Mouse (Mus musculus) hindbrain, embryonic 10.5 days (tissue): ENCODE results near the gene Rasd1. TPM values are rescaled to one million over a fixed set of nuclear protein-coding genes. Genes with fewer than 3 reads are reported as not detected.

Experiments used
- DNase-seq: peaks from one replicate; pipeline ENCODE4 v3.0.0-alpha.2; 2017; ENCODE audit warnings: low spot score
- H3K27ac ChIP-seq: fragments of 300-500 bp; sonication (generic); 2 replicates; pipeline ENCODE4 v1.5.1; 2016; ENCODE audit warnings: mild to moderate bottlenecking, moderate library complexity
- H3K27me3 ChIP-seq: fragments of 300-500 bp; sonication (generic); 2 replicates; pipeline ENCODE4 v1.6.1; 2016; ENCODE audit warnings: mild to moderate bottlenecking; ENCODE audit not compliant: poor library complexity, insufficient read depth, severe bottlenecking
- H3K36me3 ChIP-seq: fragments of 300-500 bp; sonication (generic); 2 replicates; pipeline ENCODE4 v1.6.1; 2016; ENCODE audit warnings: mild to moderate bottlenecking, moderate library complexity
- H3K4me1 ChIP-seq: fragments of 300-500 bp; sonication (generic); replicated peaks from 2 replicates; pipeline ENCODE4 v1.6.1; 2016; ENCODE audit warnings: mild to moderate bottlenecking
- H3K4me3 ChIP-seq: fragments of 300-500 bp; sonication (generic); 2 replicates; pipeline ENCODE4 v1.5.1; 2016; ENCODE audit warnings: mild to moderate bottlenecking, moderate library complexity
- H3K9me3 ChIP-seq: fragments of 300-500 bp; sonication (generic); 2 replicates; pipeline ENCODE4 v1.6.1; 2016; ENCODE audit warnings: mild to moderate bottlenecking, moderate library complexity
- WGBS: fragments of 180-500 bp; shearing (Covaris S2); methylation state at CpG from one replicate; pipeline ENCODE4 v1.1.7; 2016; 5-methylcytosine and 5-hydroxymethylcytosine counted together
- polyA plus RNA-seq: library from polyadenylated mRNA; unstranded; fragments of >200 nt; fragmentation: Nextera tagmentation; extraction: Ambion mirVana; gene quantifications from 2 replicates; pipeline ENCODE4 v1.2.1, GENCODE M21; 2016

Gene Rasd1
- polyA plus RNA-seq, 1 experiment from 2014 or later, result 2.9 TPM

GRCm38 (mm10) chr11:59971691-59972090 lies 6.9 kb upstream of the Rasd1 start:
- Histone ChIP-seq H3K4me1 (peaks cover 43% of the 10 kb centered on the region), H3K4me3 (no peak overlapping the region), H3K36me3 (no peaks in the 10 kb centered on the region), H3K27ac (peak overlapping the region; percentile 23; the same call in 1 of the 2 replicates), H3K27me3 (peaks cover 81% of the 10 kb centered on the region), H3K9me3 (no peaks in the 10 kb centered on the region)
- WGBS, result 29% methylated on average over 2 of the region's 2 CpGs
- no peak for DNase-seq

GRCm38 (mm10) chr11:59970780-59971179 lies 6.0 kb upstream of the Rasd1 start:
- H3K27me3 ChIP-seq, result peaks cover 81% of the 10 kb centered on the region
- H3K4me1 ChIP-seq, result peaks cover 51% of the 10 kb centered on the region
- no peaks in the 10 kb centered on the region for H3K36me3 ChIP-seq
- no peak overlapping the region for H3K4me3 ChIP-seq
- WGBS, result 75% methylated on average over 5 of the region's 5 CpGs
- H3K27ac ChIP-seq, result no peak overlapping the region
- H3K9me3 ChIP-seq, result no peaks in the 10 kb centered on the region
- no peak for DNase-seq

GRCm38 (mm10) chr11:59967765-59968164 lies 3.0 kb upstream of the Rasd1 start:
- no peak overlapping the region for H3K4me3 ChIP-seq
- no peak overlapping the region for H3K27ac ChIP-seq
- 90% methylated on average over 1 of the region's 1 CpGs for WGBS
- peaks cover under 1% of the 10 kb centered on the region; the same call in 1 of the 2 replicates for H3K36me3 ChIP-seq
- no peak for DNase-seq
- no peaks in the 10 kb centered on the region for H3K9me3 ChIP-seq
- H3K4me1 ChIP-seq, result peaks cover 55% of the 10 kb centered on the region
- peaks cover 78% of the 10 kb centered on the region for H3K27me3 ChIP-seq

- Histone ChIP-seq H3K9me3 (no peaks in the 10 kb centered on the region), H3K4me3 (no peak overlapping the region), H3K27me3 (peaks cover 85% of the 10 kb centered on the region), H3K36me3 (peaks cover 17% of the 10 kb centered on the region), H3K4me1 (peaks cover 51% of the 10 kb centered on the region), H3K27ac (0 out of 2 replicates have a peak overlapping the region, but pooled peaks have one; percentile 13)
- no peak for DNase-seq
- 74% methylated on average over 4 of the region's 4 CpGs for WGBS
Observed at GRCm38 (mm10) chr11:59966102-59966483, 1.3 kb upstream of the Rasd1 start.

GRCm38 (mm10) chr11:59965227-59966101 lies 720 bp upstream of the Rasd1 start:
- Histone ChIP-seq H3K4me3 (peak overlapping the region; percentile 58), H3K27ac (peak overlapping the region; percentile 79), H3K36me3 (peaks cover 24% of the 10 kb centered on the region), H3K27me3 (peaks cover 79% of the 10 kb centered on the region), H3K4me1 (peaks cover 48% of the 10 kb centered on the region), H3K9me3 (no peaks in the 10 kb centered on the region)
- WGBS, result 30% methylated on average over 25 of the region's 25 CpGs
- peak; percentile 87 for DNase-seq

GRCm38 (mm10) chr11:59964163-59964758 lies 483 bp downstream of the Rasd1 start:
- Histone ChIP-seq H3K36me3 (peaks cover 26% of the 10 kb centered on the region), H3K27me3 (peaks cover 71% of the 10 kb centered on the region), H3K4me3 (peak overlapping the region; percentile 58), H3K9me3 (no peaks in the 10 kb centered on the region), H3K4me1 (peaks cover 46% of the 10 kb centered on the region), H3K27ac (peak overlapping the region; percentile 79)
- DNase-seq, result no peak
- WGBS, result 3% methylated on average over 33 of the region's 33 CpGs

GRCm38 (mm10) chr11:59963364-59964162 lies 1.2 kb downstream of the Rasd1 start:
- DNase-seq, result peak; percentile 45
- H3K4me1 ChIP-seq, result peaks cover 46% of the 10 kb centered on the region
- peaks cover 64% of the 10 kb centered on the region for H3K27me3 ChIP-seq
- no peaks in the 10 kb centered on the region for H3K9me3 ChIP-seq
- H3K36me3 ChIP-seq, result peaks cover 26% of the 10 kb centered on the region
- H3K4me3 ChIP-seq, result peak overlapping the region; percentile 58
- H3K27ac ChIP-seq, result peak overlapping the region; percentile 79; the same call in 1 of the 2 replicates
- WGBS, result 5% methylated on average over 34 of the region's 34 CpGs

GRCm38 (mm10) chr11:59962590-59962989 lies 2.2 kb downstream of the Rasd1 start:
- Histone ChIP-seq H3K4me3 (no peak overlapping the region), H3K27me3 (peaks cover 56% of the 10 kb centered on the region), H3K36me3 (peaks cover 26% of the 10 kb centered on the region), H3K4me1 (peaks cover 46% of the 10 kb centered on the region), H3K27ac (no peak overlapping the region), H3K9me3 (no peaks in the 10 kb centered on the region)
- WGBS, result 71% methylated on average over 3 of the region's 3 CpGs
- DNase-seq, result no peak

- no peak for DNase-seq
- H3K4me1 ChIP-seq, result peaks cover 43% of the 10 kb centered on the region
- no peak overlapping the region for H3K27ac ChIP-seq
- 86% methylated on average over 9 of the region's 9 CpGs for WGBS
- no peak overlapping the region for H3K4me3 ChIP-seq
- peaks cover 36% of the 10 kb centered on the region for H3K36me3 ChIP-seq
- no peaks in the 10 kb centered on the region for H3K9me3 ChIP-seq
- H3K27me3 ChIP-seq, result peaks cover 47% of the 10 kb centered on the region
Observed at GRCm38 (mm10) chr11:59961338-59961875, 3.3 kb downstream of the Rasd1 start.

- Histone ChIP-seq H3K27me3 (peaks cover 40% of the 10 kb centered on the region), H3K4me3 (no peak overlapping the region), H3K9me3 (no peaks in the 10 kb centered on the region), H3K27ac (no peak overlapping the region), H3K36me3 (peaks cover 40% of the 10 kb centered on the region), H3K4me1 (peaks cover 36% of the 10 kb centered on the region)
- no peak for DNase-seq
- 82% methylated on average over 20 of the region's 20 CpGs for WGBS
Observed at GRCm38 (mm10) chr11:59960476-59961337, 4.0 kb downstream of the Rasd1 start.

GRCm38 (mm10) chr11:59959453-59959852 lies 5.3 kb downstream of the Rasd1 start:
- Histone ChIP-seq H3K9me3 (no peaks in the 10 kb centered on the region), H3K27me3 (peaks cover 31% of the 10 kb centered on the region), H3K36me3 (peaks cover 47% of the 10 kb centered on the region), H3K4me3 (no peak overlapping the region), H3K27ac (no peak overlapping the region), H3K4me1 (peaks cover 24% of the 10 kb centered on the region)
- no peak for DNase-seq
- 83% methylated on average over 4 of the region's 4 CpGs for WGBS
